Mouse (Mus musculus): Measurements from ENCODE around the gene Mgea5. TPM values are rescaled to one million over a fixed set of nuclear protein-coding genes. Genes with fewer than 3 reads are reported as not detected.

The Mgea5 gene
- polyA plus RNA-seq, 1 experiment: 181 TPM

- Histone ChIP-seq H3K4me1 (ENCODE audit: control insufficient read depth, insufficient read depth, low read length) (no peaks in the 10 kb centered on the region), H3K9ac (ENCODE audit: low read depth, poor library complexity, severe bottlenecking) (no peak overlapping the region), H3K36me3 (ENCODE audit: control insufficient read depth, insufficient read depth, low read length, poor library complexity, severe bottlenecking) (peaks cover 89% of the 10 kb centered on the region), H3K27ac (ENCODE audit: insufficient read depth, low read length) (no peak overlapping the region), H3K27me3 (ENCODE audit: control insufficient read depth, insufficient read depth, low read length, poor library complexity, severe bottlenecking) (no peaks in the 10 kb centered on the region), H3K9me3 (replicated peaks; ENCODE audit: control insufficient read depth, insufficient read depth, low read length, poor library complexity, severe bottlenecking) (no peaks in the 10 kb centered on the region), H3K4me3 (ENCODE audit: low read depth, low read length) (no peak overlapping the region)
- no peak for TF ChIP-seq CTCF (IDR thresholded peaks at IDR 0.05; ENCODE audit: low read depth, low read length)
- no peak for TF ChIP-seq POLR2A (IDR thresholded peaks at IDR 0.05; ENCODE audit: insufficient read depth, low read length)
- no peak for TF ChIP-seq EP300 (IDR thresholded peaks at IDR 0.05; ENCODE audit: insufficient read depth, low read depth, low read length)
Observed at GRCm38 (mm10) chr19:45760810-45761209, 22.8 kb downstream of the Mgea5 start.

GRCm38 (mm10) chr19:45758671-45759070 is 25.0 kb downstream of the Mgea5 start:
- H3K9ac ChIP-seq (ENCODE audit: low read depth, poor library complexity, severe bottlenecking): no peak overlapping the region
- no peak for TF ChIP-seq POLR2A (IDR thresholded peaks at IDR 0.05; ENCODE audit: insufficient read depth, low read length)
- no peak for TF ChIP-seq EP300 (IDR thresholded peaks at IDR 0.05; ENCODE audit: insufficient read depth, low read depth, low read length)
- no peak for TF ChIP-seq CTCF (IDR thresholded peaks at IDR 0.05; ENCODE audit: low read depth, low read length)
- no peak overlapping the region for H3K4me3 ChIP-seq (ENCODE audit: low read depth, low read length)
- H3K27me3 ChIP-seq (ENCODE audit: control insufficient read depth, insufficient read depth, low read length, poor library complexity, severe bottlenecking): no peaks in the 10 kb centered on the region
- peaks cover 87% of the 10 kb centered on the region for H3K36me3 ChIP-seq (ENCODE audit: control insufficient read depth, insufficient read depth, low read length, poor library complexity, severe bottlenecking)
- H3K4me1 ChIP-seq (ENCODE audit: control insufficient read depth, insufficient read depth, low read length): no peaks in the 10 kb centered on the region
- peak overlapping the region; percentile 79; the same call in 1 of the 2 replicates for H3K27ac ChIP-seq (ENCODE audit: insufficient read depth, low read length)
- no peaks in the 10 kb centered on the region for H3K9me3 ChIP-seq (replicated peaks; ENCODE audit: control insufficient read depth, insufficient read depth, low read length, poor library complexity, severe bottlenecking)

DNA sequence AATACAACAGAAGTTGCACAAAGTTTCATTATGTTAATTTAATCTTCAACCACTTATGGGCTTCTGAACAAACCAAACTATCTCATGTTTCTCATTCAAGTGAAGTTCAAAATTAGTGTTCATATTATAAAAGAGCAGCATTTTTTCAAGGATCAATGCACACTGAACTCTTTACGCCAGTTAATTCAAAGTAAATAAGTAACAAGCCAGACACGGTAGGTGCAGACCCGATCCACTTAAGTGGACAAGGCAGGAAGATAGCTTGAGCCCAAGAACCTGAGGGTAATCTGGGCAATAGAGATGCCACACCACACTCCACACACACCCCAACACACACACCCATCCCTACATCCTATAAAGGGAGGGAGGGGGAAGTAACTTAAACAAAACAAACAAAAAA is 30.1 kb downstream of the Mgea5 start:
- no peaks in the 10 kb centered on the region for H3K27me3 ChIP-seq (ENCODE audit: control insufficient read depth, insufficient read depth, low read length, poor library complexity, severe bottlenecking)
- no peak for TF ChIP-seq EP300 (IDR thresholded peaks at IDR 0.05; ENCODE audit: insufficient read depth, low read depth, low read length)
- no peak for TF ChIP-seq POLR2A (IDR thresholded peaks at IDR 0.05; ENCODE audit: insufficient read depth, low read length)
- no peak for TF ChIP-seq CTCF (IDR thresholded peaks at IDR 0.05; ENCODE audit: low read depth, low read length)
- no peaks in the 10 kb centered on the region for H3K4me1 ChIP-seq (ENCODE audit: control insufficient read depth, insufficient read depth, low read length)
- H3K4me3 ChIP-seq (ENCODE audit: low read depth, low read length): no peak overlapping the region
- no peak overlapping the region for H3K27ac ChIP-seq (ENCODE audit: insufficient read depth, low read length)
- H3K36me3 ChIP-seq (ENCODE audit: control insufficient read depth, insufficient read depth, low read length, poor library complexity, severe bottlenecking): peaks cover 47% of the 10 kb centered on the region
- H3K9me3 ChIP-seq (replicated peaks; ENCODE audit: control insufficient read depth, insufficient read depth, low read length, poor library complexity, severe bottlenecking): no peaks in the 10 kb centered on the region
- H3K9ac ChIP-seq (ENCODE audit: low read depth, poor library complexity, severe bottlenecking): no peak overlapping the region

DNA sequence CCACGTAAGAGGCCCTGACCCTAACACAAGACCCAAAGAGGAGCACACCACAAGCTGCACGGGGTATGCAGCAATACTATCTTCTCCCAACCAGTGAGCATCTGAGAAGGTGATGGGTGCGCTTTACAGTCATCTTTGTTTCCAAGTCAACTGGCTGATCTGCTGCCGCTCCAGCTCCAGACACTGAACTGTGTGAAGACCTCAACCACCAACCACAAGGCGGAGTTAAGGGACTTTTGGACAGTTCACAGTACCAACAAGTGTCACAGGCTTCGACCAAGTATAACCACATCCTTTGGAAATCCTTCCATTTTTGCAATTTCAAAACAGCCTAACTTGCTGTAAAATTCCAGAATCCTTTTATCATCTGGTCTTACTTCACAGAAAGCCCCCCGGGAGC is 31.8 kb downstream of the Mgea5 start:
- Histone ChIP-seq H3K27ac (ENCODE audit: insufficient read depth, low read length) (no peak overlapping the region), H3K4me1 (ENCODE audit: control insufficient read depth, insufficient read depth, low read length) (peaks cover 3% of the 10 kb centered on the region), H3K9ac (ENCODE audit: low read depth, poor library complexity, severe bottlenecking) (no peak overlapping the region), H3K36me3 (ENCODE audit: control insufficient read depth, insufficient read depth, low read length, poor library complexity, severe bottlenecking) (peaks cover 33% of the 10 kb centered on the region), H3K27me3 (ENCODE audit: control insufficient read depth, insufficient read depth, low read length, poor library complexity, severe bottlenecking) (no peaks in the 10 kb centered on the region), H3K9me3 (replicated peaks; ENCODE audit: control insufficient read depth, insufficient read depth, low read length, poor library complexity, severe bottlenecking) (no peaks in the 10 kb centered on the region), H3K4me3 (ENCODE audit: low read depth, low read length) (no peak overlapping the region)
- TF ChIP-seq CTCF (IDR thresholded peaks at IDR 0.05; ENCODE audit: low read depth, low read length): no peak
- no peak for TF ChIP-seq EP300 (IDR thresholded peaks at IDR 0.05; ENCODE audit: insufficient read depth, low read depth, low read length)
- no peak for TF ChIP-seq POLR2A (IDR thresholded peaks at IDR 0.05; ENCODE audit: insufficient read depth, low read length)

DNA sequence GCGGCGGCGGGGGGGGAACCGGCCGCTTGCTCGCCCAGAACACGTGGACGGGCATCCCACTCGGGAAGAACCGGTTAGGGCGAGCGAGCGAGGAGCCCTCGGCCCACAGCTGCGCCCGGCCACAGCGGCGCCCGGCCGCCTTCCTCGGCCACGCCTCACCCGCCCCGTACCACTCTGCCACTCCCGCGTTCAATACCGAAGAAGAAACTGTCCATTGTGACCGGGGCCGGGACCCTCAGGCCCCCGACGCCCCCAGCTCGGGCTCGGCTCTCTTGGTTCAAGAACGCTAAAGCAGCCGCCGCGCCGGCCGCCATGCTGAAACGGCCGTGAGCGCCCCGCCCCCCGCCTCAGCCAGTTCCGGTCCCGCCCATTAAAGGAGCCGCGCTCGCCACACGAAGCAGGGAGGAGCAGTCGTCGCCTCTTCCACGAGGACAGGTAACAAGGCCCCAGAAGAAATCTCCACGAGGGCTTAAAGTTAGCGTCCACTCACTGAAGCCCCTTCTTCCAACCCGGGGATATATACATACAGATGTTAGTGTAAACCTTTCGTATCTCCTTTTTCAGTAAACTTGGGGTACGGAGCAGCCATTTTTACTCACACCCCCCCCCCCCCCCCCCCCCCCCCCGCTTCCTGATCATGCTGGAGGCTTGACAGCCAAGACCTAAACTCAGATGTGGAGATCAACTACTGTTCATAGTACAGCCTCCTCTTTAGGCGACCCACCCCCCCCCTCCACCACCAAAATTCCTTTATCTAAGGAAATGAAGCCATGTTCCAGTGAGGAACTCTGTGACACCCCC is 34.2 kb downstream of the Mgea5 start, which contains the start of gene Npm3:
Npm3 (minus strand) TSS at position 349 of the 801 bp plus-strand sequence.
- peaks cover 3% of the 10 kb centered on the region for H3K4me1 ChIP-seq (ENCODE audit: control insufficient read depth, insufficient read depth, low read length)
- H3K36me3 ChIP-seq (ENCODE audit: control insufficient read depth, insufficient read depth, low read length, poor library complexity, severe bottlenecking): peaks cover 12% of the 10 kb centered on the region
- H3K4me3 ChIP-seq (ENCODE audit: low read depth, low read length): peak within 1 kb of the TSS; percentile 65
- no peaks in the 10 kb centered on the region for H3K27me3 ChIP-seq (ENCODE audit: control insufficient read depth, insufficient read depth, low read length, poor library complexity, severe bottlenecking)
- peak; percentile 40 for TF ChIP-seq POLR2A (IDR thresholded peaks at IDR 0.05; ENCODE audit: insufficient read depth, low read length)
- no peak for TF ChIP-seq CTCF (IDR thresholded peaks at IDR 0.05; ENCODE audit: low read depth, low read length)
- H3K9me3 ChIP-seq (replicated peaks; ENCODE audit: control insufficient read depth, insufficient read depth, low read length, poor library complexity, severe bottlenecking): no peaks in the 10 kb centered on the region
- H3K9ac ChIP-seq (ENCODE audit: low read depth, poor library complexity, severe bottlenecking): peak within 1 kb of the TSS; percentile 90
- H3K27ac ChIP-seq (ENCODE audit: insufficient read depth, low read length): no peak within 1 kb of the TSS

DNA sequence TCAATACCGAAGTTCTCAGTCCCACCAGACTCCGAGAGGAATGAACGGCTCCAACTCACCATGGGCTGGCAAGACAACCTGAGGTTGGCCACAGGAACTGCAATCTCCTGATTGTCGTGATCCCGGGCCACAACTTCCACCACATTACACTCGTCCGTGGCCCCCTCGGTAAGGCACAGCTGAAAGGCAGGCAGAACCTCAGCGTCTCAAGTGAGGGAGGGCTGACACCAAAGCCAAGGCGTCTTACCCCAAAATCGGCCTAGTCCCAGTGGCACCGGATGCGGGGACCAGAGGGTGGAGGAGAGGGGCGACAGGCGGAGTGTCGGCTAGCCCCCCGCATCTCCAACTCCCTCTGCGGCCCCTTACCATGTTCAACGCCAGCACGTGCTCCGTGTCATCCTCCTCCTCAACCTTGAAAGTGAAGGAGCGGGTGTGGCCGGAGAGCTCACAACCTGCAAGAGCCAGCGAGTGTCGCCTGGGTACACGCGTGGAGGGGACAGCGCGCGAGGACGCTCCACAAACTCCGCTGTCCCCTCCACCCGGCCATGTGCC is 34.9 kb downstream of the Mgea5 start:
- Histone ChIP-seq H3K27ac (ENCODE audit: insufficient read depth, low read length) (no peak overlapping the region), H3K9me3 (replicated peaks; ENCODE audit: control insufficient read depth, insufficient read depth, low read length, poor library complexity, severe bottlenecking) (no peaks in the 10 kb centered on the region), H3K4me3 (ENCODE audit: low read depth, low read length) (peak overlapping the region; percentile 65), H3K9ac (ENCODE audit: low read depth, poor library complexity, severe bottlenecking) (peak overlapping the region; percentile 90), H3K36me3 (ENCODE audit: control insufficient read depth, insufficient read depth, low read length, poor library complexity, severe bottlenecking) (peaks cover 6% of the 10 kb centered on the region; the same call in 1 of the 2 replicates), H3K27me3 (ENCODE audit: control insufficient read depth, insufficient read depth, low read length, poor library complexity, severe bottlenecking) (peaks cover 3% of the 10 kb centered on the region; the same call in 1 of the 2 replicates), H3K4me1 (ENCODE audit: control insufficient read depth, insufficient read depth, low read length) (peaks cover 3% of the 10 kb centered on the region)
- no peak for TF ChIP-seq CTCF (IDR thresholded peaks at IDR 0.05; ENCODE audit: low read depth, low read length)
- TF ChIP-seq POLR2A (IDR thresholded peaks at IDR 0.05; ENCODE audit: insufficient read depth, low read length): no peak
- TF ChIP-seq EP300 (IDR thresholded peaks at IDR 0.05; ENCODE audit: insufficient read depth, low read depth, low read length): no peak
